Mouse (Mus musculus): ENCODE measurements around the gene Rad17. TPM values are rescaled to one million over a fixed set of nuclear protein-coding genes. Genes with fewer than 3 reads are reported as not detected.

Gene Rad17
- polyA plus RNA-seq, 1 experiment: 14.2 TPM

DNA sequence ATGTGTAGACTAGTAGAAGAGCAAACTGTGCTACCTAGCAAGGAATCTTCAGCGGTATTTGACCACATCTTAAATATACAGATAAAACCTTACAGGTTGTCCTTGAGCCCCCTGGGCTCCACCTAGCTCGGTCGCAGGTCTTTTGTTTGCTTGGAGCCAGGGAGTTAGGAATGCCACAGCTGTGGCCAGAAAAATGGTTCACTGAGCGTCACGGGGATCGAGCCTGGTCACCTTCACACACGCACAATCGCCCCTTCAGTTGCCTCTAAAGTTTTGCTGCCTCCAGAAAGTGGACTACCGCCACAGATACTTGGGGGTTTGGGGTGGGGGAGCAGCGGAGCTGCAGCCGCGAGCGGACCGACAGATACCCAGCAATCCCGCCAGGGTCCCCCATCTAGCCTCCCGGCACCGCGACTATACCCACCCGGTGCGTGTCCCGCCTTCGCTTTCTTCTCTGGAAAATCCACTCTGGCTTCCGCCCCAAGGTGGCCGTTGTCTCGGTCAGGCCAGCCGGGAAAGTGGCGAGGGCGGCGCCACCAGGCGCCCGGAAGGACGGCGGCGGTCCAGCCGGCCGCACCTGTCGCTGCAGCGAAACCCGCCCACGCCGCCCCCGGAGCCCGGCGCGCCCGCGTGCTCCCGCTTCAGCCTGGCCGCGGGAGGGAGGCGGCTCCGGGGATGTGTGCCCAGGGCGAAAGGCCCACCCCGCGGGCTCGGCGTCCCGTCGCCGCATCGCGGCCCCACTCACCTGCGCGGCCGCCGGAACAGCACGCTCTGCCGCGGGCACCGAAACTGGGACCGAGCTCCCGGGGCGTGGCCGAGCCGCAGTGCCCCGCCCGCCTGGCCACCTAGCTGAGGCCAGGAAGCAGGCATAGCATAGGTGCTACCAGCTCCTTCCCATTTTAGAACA, 34.4 kb downstream of the Rad17 start, which contains the start of gene Marveld2:
Gene Marveld2, minus strand, starts transcription at position 791 of the 907 bp plus-strand sequence.
- peak in 1 of 2 experiments; percentile 40 for DNase-seq (ENCODE audit: extremely low spot score in 1 of 2, low spot score in 1 of 2)

DNA sequence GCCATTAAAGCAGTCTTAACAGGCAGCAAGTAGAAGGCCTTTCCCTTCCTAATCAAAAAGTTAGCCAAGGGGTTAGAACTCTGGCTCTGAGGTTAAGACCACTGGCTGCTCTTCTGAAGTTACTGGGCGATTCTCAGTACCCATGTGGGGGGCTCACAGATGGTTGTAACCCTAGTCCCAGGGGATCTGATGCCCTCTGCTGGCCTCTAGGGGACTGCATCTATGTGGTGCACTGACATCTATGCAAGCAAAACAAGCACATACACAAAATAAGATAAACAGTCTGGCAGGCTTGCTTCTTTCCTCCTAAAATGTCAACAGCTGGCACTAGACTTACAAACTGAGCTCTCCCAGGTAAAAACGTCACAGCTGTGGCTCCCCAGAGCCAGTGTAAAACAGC, 37.9 kb downstream of the Rad17 start:
- DNase-seq (ENCODE audit: extremely low spot score in 1 of 2, low spot score in 1 of 2): no peak

DNA sequence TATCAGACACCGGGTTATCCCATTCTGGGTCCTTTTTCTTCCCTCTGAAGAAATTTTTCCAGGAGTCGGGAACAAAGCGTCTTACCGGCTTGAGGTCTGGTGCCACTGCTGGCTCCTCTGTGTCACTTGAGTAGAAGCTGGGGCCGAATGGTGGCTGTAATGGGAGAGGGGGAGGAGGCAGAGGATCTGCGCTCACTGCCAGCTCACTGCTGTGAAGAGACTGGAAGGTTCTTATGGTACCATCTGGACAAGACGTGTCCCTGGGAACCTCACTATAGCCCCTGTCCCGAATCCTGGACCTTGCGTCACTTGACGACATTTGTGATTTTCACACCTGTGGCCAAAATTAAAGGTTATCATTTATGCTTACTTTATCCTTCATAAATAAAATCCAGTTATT, 38.6 kb downstream of the Rad17 start:
- DNase-seq (ENCODE audit: extremely low spot score in 1 of 2, low spot score in 1 of 2): no peak

- DNase-seq (ENCODE audit: extremely low spot score in 1 of 2, low spot score in 1 of 2): no peak
Measured at GRCm38 (mm10) chr13:100611266-100611665, 39.6 kb downstream of the Rad17 start.

- no peak for DNase-seq (ENCODE audit: extremely low spot score in 1 of 2, low spot score in 1 of 2)
Measured at GRCm38 (mm10) chr13:100607756-100608155, 43.1 kb downstream of the Rad17 start.

DNA sequence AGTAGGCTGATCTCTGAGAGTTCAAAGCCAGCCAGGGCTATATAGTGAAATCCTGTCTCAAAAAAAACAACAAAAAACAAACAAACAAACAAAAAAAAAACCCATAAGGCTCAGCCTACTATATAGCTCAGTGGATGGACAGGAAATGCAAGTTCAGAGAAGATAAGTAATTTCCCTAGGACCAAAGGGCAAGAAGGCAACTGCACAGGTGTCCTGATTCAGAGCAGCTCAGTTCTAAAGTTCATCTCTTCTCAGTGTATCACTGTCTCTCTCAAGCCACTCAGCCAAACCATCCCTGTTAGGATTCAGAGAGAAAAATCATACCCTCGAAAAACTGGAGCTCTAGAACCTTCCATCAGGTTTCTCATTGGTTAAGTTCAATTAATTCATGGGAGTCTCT, 45.0 kb downstream of the Rad17 start:
- DNase-seq (ENCODE audit: extremely low spot score in 1 of 2, low spot score in 1 of 2): no peak

GRCm38 (mm10) chr13:100603738-100604095, 47.1 kb downstream of the Rad17 start:
- no peak for DNase-seq (ENCODE audit: extremely low spot score in 1 of 2, low spot score in 1 of 2)

DNA sequence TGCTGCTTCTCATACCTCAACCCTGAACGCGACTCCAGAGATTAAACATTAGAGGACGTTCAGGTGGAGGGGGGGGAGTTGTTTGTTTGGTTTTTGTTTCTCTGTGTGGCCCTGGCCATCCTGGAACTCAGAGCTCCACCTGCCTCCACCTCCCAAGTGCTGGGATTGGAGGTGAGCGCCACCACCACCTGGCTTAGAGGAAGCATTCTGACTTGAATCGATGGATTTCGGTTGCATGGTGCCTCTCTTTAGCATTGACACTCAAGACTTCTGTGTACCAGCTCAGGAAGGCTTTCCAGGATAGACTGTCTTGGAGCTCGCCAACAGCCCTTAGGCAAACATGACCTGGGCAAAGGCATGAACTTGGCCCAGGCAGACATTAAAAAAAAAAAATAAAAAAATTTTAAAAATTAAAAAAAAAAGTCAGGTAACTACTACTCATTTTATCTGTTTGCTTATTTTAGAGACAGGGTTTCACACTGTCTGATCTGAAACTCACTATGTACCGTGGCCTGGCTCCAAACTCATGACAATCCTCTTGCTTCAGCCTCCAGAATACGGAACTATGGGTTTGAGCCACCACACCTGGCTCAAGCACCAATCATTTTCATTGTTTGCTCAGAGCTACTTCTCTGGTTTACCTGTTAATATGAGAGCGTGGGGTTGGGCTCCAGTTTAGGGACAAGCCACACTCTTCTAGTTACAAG, 47.7 kb downstream of the Rad17 start:
- no peak for DNase-seq (ENCODE audit: extremely low spot score in 1 of 2, low spot score in 1 of 2)

- DNase-seq (ENCODE audit: extremely low spot score in 1 of 2, low spot score in 1 of 2): no peak
Measured at GRCm38 (mm10) chr13:100602239-100602902, 48.5 kb downstream of the Rad17 start.

DNA sequence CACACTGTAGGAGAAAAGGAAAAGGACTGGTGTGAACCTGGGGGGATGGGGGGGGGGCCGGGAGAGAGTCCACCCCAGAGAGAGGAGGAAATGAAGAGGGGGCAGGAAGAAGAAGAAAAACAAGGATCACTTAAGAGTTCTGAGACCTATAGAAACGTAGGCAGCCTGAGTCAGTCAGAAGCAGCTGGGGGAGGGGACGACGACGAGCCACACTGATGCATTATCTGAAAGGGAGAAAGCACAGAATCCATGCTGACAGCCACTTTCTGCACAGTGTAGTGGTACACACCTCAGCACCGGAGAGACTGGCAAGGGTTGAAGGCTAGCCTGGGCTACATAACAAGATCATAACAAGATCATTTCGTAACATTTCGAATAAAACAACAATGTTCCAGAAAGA, 49.8 kb downstream of the Rad17 start:
- DNase-seq (ENCODE audit: extremely low spot score in 1 of 2, low spot score in 1 of 2): no peak

DNA sequence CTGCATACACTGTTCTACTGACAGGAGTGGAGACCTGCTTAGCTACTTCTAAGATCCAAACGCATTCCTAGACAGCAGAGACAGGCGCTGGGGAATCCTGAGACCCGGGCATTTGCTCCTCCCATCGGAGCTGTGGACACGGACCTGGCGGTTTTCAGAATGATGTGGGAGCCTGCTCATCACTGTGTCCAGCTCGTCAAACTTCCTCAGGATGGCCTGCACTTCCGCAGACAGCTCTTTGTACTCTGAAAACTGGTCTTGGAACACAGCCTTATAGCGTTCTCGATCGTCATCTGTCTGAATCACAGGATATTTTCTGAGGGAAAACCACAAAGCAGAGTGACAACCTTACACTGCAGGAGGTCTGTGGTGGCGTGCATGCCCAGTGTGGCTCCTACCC, 50.5 kb downstream of the Rad17 start:
- no peak for DNase-seq (ENCODE audit: extremely low spot score in 1 of 2, low spot score in 1 of 2)

DNA sequence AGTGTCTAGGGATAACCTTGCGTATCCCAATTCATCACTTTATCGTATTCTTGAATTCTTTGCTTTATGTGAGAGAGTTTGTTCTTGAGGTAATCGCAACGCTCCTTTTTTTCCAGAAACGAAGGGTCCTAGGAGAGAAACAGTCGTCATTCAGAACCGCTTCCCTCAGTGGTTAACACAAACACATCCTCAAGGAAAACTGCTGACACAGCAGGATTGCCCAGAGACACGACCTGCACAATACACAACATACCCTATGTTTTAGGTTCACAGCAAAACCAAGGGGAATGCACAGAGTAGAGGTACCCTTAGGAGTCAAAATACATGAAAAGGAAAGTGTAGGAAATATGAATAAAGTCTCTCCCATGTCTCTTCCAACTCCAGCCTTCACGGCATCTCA, 53.6 kb downstream of the Rad17 start:
- DNase-seq (ENCODE audit: extremely low spot score in 1 of 2, low spot score in 1 of 2): no peak

GRCm38 (mm10) chr13:100595552-100595885, 55.3 kb downstream of the Rad17 start:
- DNase-seq (ENCODE audit: extremely low spot score in 1 of 2, low spot score in 1 of 2): no peak

- no peak for DNase-seq (ENCODE audit: extremely low spot score in 1 of 2, low spot score in 1 of 2)
Measured at GRCm38 (mm10) chr13:100594838-100595551, 55.9 kb downstream of the Rad17 start.

DNA sequence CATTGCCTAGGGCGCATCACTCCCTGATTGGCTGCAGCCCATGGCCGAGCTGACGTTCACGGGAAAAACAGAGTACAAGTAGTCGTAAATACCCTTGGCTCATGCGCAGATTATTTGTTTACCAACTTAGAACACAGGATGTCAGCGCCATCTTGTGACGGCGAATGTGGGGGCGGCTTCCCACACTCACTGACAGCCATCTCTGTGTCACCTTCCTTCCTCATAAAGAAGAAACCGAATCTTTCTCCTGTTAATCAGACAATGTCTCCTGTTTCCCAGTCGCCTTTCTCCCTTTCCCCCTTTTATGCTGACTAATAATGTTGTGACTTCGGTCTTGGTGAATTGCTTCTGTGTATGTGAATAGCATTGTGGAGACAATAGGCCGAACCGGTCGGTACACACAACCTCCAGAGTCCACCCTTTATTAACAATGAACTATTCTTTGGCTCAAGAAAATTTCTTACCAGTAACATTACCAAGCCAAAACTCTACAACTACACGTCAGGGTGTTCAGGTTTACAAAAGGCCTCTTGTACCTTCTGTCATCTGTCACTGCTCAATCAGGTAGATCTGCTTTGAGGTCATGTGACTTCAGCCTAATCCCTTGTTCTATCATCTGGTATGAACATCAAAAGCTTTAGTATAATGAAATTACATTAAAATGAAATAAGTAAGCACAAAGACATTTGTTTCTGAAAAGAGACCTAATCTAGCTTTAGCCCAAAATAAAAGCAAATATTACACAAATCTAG, 56.6 kb downstream of the Rad17 start:
- DNase-seq (ENCODE audit: extremely low spot score in 1 of 2, low spot score in 1 of 2): peak in 1 of 2 experiments; percentile 51

DNA sequence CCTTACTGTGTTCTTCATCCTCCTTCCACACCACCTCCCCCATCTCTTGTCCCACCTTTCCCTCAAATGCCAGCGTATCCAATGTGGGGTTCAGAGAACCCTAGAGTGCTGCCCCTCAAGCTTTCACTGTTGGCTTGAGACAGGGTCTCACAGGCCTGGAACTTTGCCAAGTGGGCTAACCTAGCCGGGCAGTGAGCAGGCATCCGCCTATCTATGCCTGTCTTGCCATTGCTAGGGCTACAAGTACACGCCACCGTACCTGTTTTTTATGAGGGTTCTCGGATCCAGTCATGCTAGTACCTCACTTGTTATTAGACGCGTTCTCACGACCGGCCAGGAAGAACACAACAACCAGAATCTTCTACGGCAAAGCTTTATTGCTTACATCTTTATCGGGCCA, 62.2 kb downstream of the Rad17 start:
- no peak for DNase-seq (ENCODE audit: extremely low spot score in 1 of 2, low spot score in 1 of 2)

GRCm38 (mm10) chr13:100582144-100582543, 68.7 kb downstream of the Rad17 start:
- DNase-seq (ENCODE audit: extremely low spot score in 1 of 2, low spot score in 1 of 2): no peak

- DNase-seq (ENCODE audit: extremely low spot score in 1 of 2, low spot score in 1 of 2): peak in 1 of 2 experiments; percentile 4
Measured at GRCm38 (mm10) chr13:100581701-100582100, 69.2 kb downstream of the Rad17 start.

GRCm38 (mm10) chr13:100579951-100580350, 70.9 kb downstream of the Rad17 start:
- DNase-seq (ENCODE audit: extremely low spot score in 1 of 2, low spot score in 1 of 2): no peak

DNA sequence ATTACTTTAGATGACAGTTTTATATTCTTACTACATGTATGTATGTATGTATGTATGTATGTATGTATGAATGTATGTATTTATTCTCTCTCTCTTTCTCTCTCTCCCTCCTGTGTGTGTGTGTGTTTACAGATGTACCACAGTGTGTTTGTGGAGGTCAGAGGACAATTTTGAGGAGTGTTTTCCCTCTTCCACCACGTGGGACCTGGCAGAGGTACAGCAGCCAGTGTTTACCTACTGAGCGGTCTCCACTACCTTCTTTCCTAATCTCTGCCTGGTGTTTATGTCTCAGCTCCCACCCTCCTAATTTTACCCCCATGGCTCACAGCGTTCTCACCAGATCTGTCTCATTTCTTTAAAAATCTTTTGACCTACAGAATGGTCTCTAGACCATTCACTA, 71.6 kb downstream of the Rad17 start:
- no peak for DNase-seq (ENCODE audit: extremely low spot score in 1 of 2, low spot score in 1 of 2)

All from frontal cortex, adult 2 months (tissue).